Mouse (Mus musculus): ENCODE measurements around the gene Ecm1. TPM values are rescaled to one million over a fixed set of nuclear protein-coding genes. Genes with fewer than 3 reads are reported as not detected.
A peak's percentile ranks its signal among the peaks of the same experiment; 100 is the strongest.

Gene Ecm1
- polyA plus RNA-seq, 1 experiment from 2014 or later = 16.8 TPM

DNA sequence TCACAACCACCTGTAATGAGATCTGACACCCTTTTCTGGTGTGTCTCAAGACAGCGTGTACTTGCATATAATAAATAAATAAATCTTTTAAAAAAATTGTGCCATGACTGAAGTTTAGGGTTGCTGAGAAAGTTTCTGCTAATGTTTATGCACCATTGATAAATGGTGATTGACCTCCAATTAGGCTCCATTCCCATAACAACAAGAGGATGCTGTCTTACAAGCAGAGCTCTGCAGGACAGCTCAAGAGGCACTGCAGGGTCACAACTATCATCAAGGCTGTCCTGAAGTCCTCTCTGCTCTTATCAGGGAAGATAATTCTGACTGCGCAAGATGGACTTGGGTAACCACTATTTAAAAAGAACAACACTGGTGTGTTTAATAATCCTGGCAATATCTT lies 21.2 kb downstream of the Ecm1 start:
- no peaks in the 10 kb centered on the region for H3K4me1 ChIP-seq (ENCODE audit: control insufficient read depth, insufficient read depth, low read length)
- 88% methylated on average over 2 of the region's 2 CpGs for WGBS
- H3K27ac ChIP-seq (replicated peaks; ENCODE audit: low read depth, low read length) = no peak overlapping the region
- no peaks in the 10 kb centered on the region for H3K27me3 ChIP-seq (replicated peaks; ENCODE audit: control insufficient read depth, insufficient read depth, low read length)
- no peaks in the 10 kb centered on the region for H3K9me3 ChIP-seq (ENCODE audit: control insufficient read depth, low read length)
- no peak overlapping the region for H3K9ac ChIP-seq (ENCODE audit: low read depth, low read length)
- H3K4me3 ChIP-seq (ENCODE audit: low read depth, low read length) = no peak overlapping the region
- no peaks in the 10 kb centered on the region for H3K36me3 ChIP-seq (ENCODE audit: control insufficient read depth, insufficient read depth, low read length)
- DNase-seq (ENCODE audit: low spot score) (no peak), ATAC-seq (ENCODE audit: low read depth) (no peak)
- H3K4me2 ChIP-seq (ENCODE audit: low read depth, low read length) = no peak overlapping the region

DNA sequence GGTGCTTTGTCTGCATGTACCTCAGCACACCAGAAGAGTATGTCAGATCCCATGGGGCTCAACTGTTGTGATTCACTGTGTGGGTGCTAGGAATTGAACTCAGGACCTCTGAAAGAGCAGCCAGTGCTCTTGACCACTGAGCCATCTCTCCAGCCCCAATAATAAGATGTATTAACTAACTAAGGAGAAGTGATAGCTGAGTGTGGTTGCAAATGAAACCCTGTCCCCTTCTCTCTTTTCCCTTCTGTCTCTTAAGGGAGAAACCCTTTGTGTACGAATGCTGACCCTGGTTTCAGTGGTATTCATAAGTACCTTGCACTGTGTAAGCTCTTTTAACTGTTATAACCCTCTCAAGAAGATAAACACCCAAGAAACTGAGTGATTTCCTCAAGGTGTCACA lies 23.3 kb downstream of the Ecm1 start:
- WGBS = 90% methylated on average over 1 of the region's 1 CpGs

GRCm38 (mm10) chr3:95709967-95710366 lies 29.4 kb downstream of the Ecm1 start:
- Histone ChIP-seq H3K36me3 (ENCODE audit: control insufficient read depth, insufficient read depth, low read length) (no peaks in the 10 kb centered on the region), H3K27ac (replicated peaks; ENCODE audit: low read depth, low read length) (no peak overlapping the region), H3K4me2 (ENCODE audit: low read depth, low read length) (no peak overlapping the region), H3K27me3 (replicated peaks; ENCODE audit: control insufficient read depth, insufficient read depth, low read length) (no peaks in the 10 kb centered on the region), H3K4me3 (ENCODE audit: low read depth, low read length) (no peak overlapping the region), H3K4me1 (ENCODE audit: control insufficient read depth, insufficient read depth, low read length) (no peaks in the 10 kb centered on the region), H3K9me3 (ENCODE audit: control insufficient read depth, low read length) (no peaks in the 10 kb centered on the region), H3K9ac (ENCODE audit: low read depth, low read length) (no peak overlapping the region)
- DNase-seq (ENCODE audit: low spot score) (no peak), ATAC-seq (ENCODE audit: low read depth) (no peak)

More for the DNA sequence above, 23.3 kb downstream of the Ecm1 start:
- no peaks in the 10 kb centered on the region for H3K4me1 ChIP-seq (ENCODE audit: control insufficient read depth, insufficient read depth, low read length)
- H3K4me3 ChIP-seq (ENCODE audit: low read depth, low read length) = no peak overlapping the region
- H3K36me3 ChIP-seq (ENCODE audit: control insufficient read depth, insufficient read depth, low read length) = no peaks in the 10 kb centered on the region
- no peak overlapping the region for H3K27ac ChIP-seq (replicated peaks; ENCODE audit: low read depth, low read length)
- H3K27me3 ChIP-seq (replicated peaks; ENCODE audit: control insufficient read depth, insufficient read depth, low read length) = no peaks in the 10 kb centered on the region
- ATAC-seq (ENCODE audit: low read depth) (no peak), DNase-seq (ENCODE audit: low spot score) (no peak)
- no peaks in the 10 kb centered on the region for H3K9me3 ChIP-seq (ENCODE audit: control insufficient read depth, low read length)
- no peak overlapping the region for H3K4me2 ChIP-seq (ENCODE audit: low read depth, low read length)
- no peak overlapping the region for H3K9ac ChIP-seq (ENCODE audit: low read depth, low read length)

GRCm38 (mm10) chr3:95709044-95709443 lies 30.3 kb downstream of the Ecm1 start:
- 91% methylated on average over 4 of the region's 4 CpGs for WGBS
- H3K27me3 ChIP-seq (replicated peaks; ENCODE audit: control insufficient read depth, insufficient read depth, low read length) = no peaks in the 10 kb centered on the region
- no peak overlapping the region for H3K4me3 ChIP-seq (ENCODE audit: low read depth, low read length)
- H3K4me2 ChIP-seq (ENCODE audit: low read depth, low read length) = no peak overlapping the region
- no peaks in the 10 kb centered on the region for H3K9me3 ChIP-seq (ENCODE audit: control insufficient read depth, low read length)
- DNase-seq (ENCODE audit: low spot score) (no peak), ATAC-seq (ENCODE audit: low read depth) (no peak)
- H3K27ac ChIP-seq (replicated peaks; ENCODE audit: low read depth, low read length) = no peak overlapping the region
- H3K36me3 ChIP-seq (ENCODE audit: control insufficient read depth, insufficient read depth, low read length) = no peaks in the 10 kb centered on the region
- H3K9ac ChIP-seq (ENCODE audit: low read depth, low read length) = no peak overlapping the region
- H3K4me1 ChIP-seq (ENCODE audit: control insufficient read depth, insufficient read depth, low read length) = no peaks in the 10 kb centered on the region

DNA sequence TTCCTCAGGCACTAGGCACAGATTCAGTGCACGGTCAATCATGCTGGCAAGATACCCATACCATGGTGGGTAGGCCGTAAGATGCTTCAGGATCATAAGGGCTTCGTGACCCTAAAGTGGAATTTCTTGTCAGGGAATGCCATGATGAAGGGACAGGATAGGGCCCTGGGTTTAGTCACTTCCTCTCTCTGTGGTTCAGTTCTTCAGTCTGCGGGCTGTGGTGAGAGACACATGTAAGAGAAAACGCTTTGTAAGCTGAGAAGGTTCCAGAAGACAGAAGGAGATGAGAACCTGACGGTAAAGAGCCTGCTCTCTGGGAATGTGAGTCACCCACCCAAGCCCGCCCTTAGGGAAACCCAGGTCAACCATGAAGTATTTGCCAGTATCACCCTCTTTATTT lies 31.9 kb downstream of the Ecm1 start:
- Histone ChIP-seq H3K9ac (ENCODE audit: low read depth, low read length) (no peak overlapping the region), H3K9me3 (ENCODE audit: control insufficient read depth, low read length) (no peaks in the 10 kb centered on the region), H3K27me3 (replicated peaks; ENCODE audit: control insufficient read depth, insufficient read depth, low read length) (no peaks in the 10 kb centered on the region), H3K27ac (replicated peaks; ENCODE audit: low read depth, low read length) (no peak overlapping the region; the same call in 1 of the 2 replicates), H3K4me1 (ENCODE audit: control insufficient read depth, insufficient read depth, low read length) (no peaks in the 10 kb centered on the region), H3K36me3 (ENCODE audit: control insufficient read depth, insufficient read depth, low read length) (no peaks in the 10 kb centered on the region), H3K4me2 (ENCODE audit: low read depth, low read length) (no peak overlapping the region), H3K4me3 (ENCODE audit: low read depth, low read length) (no peak overlapping the region)
- no peak for DNase-seq (ENCODE audit: low spot score)
- no peak for ATAC-seq (ENCODE audit: low read depth)
- 64% methylated on average over 7 of the region's 7 CpGs for WGBS

DNA sequence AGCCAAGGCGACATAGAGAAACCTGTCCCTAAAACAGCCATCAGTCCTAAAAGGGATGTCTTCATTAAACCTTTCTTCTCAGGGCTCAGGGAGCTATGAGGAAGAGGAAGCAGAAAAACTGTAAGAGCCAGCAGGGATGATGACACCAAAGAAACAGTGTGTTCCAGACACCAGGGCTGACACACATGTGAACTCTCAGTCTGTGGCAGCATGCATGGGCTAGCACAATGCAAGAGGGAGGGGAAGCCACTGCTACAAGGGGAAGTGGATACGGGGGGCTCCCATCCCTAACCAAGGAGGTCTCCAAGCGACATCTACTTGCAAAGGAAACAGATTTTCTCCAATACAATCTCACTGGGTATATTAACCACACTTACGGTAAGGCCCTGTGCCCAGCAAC lies 33.1 kb downstream of the Ecm1 start:
- H3K36me3 ChIP-seq (ENCODE audit: control insufficient read depth, insufficient read depth, low read length) = no peaks in the 10 kb centered on the region
- no peak for ATAC-seq (ENCODE audit: low read depth)
- no peak overlapping the region for H3K27ac ChIP-seq (replicated peaks; ENCODE audit: low read depth, low read length)
- H3K27me3 ChIP-seq (replicated peaks; ENCODE audit: control insufficient read depth, insufficient read depth, low read length) = no peaks in the 10 kb centered on the region
- 84% methylated on average over 4 of the region's 4 CpGs for WGBS
- H3K4me1 ChIP-seq (ENCODE audit: control insufficient read depth, insufficient read depth, low read length) = peaks cover 5% of the 10 kb centered on the region; the same call in 1 of the 2 replicates
- H3K4me3 ChIP-seq (ENCODE audit: low read depth, low read length) = no peak overlapping the region
- DNase-seq (ENCODE audit: low spot score) = no peak
- no peak overlapping the region for H3K9ac ChIP-seq (ENCODE audit: low read depth, low read length)
- H3K9me3 ChIP-seq (ENCODE audit: control insufficient read depth, low read length) = no peaks in the 10 kb centered on the region
- H3K4me2 ChIP-seq (ENCODE audit: low read depth, low read length) = no peak overlapping the region

- DNase-seq (ENCODE audit: low spot score) (no peak), ATAC-seq (ENCODE audit: low read depth) (no peak)
- Histone ChIP-seq H3K9me3 (ENCODE audit: control insufficient read depth, low read length) (no peaks in the 10 kb centered on the region), H3K27me3 (replicated peaks; ENCODE audit: control insufficient read depth, insufficient read depth, low read length) (no peaks in the 10 kb centered on the region), H3K4me1 (ENCODE audit: control insufficient read depth, insufficient read depth, low read length) (peaks cover 8% of the 10 kb centered on the region; the same call in 1 of the 2 replicates), H3K27ac (replicated peaks; ENCODE audit: low read depth, low read length) (no peak overlapping the region), H3K36me3 (ENCODE audit: control insufficient read depth, insufficient read depth, low read length) (no peaks in the 10 kb centered on the region), H3K4me2 (ENCODE audit: low read depth, low read length) (no peak overlapping the region), H3K9ac (ENCODE audit: low read depth, low read length) (no peak overlapping the region), H3K4me3 (ENCODE audit: low read depth, low read length) (no peak overlapping the region)
- WGBS = 89% methylated on average over 4 of the region's 4 CpGs
Measured at GRCm38 (mm10) chr3:95704612-95705011, 34.8 kb downstream of the Ecm1 start.

DNA sequence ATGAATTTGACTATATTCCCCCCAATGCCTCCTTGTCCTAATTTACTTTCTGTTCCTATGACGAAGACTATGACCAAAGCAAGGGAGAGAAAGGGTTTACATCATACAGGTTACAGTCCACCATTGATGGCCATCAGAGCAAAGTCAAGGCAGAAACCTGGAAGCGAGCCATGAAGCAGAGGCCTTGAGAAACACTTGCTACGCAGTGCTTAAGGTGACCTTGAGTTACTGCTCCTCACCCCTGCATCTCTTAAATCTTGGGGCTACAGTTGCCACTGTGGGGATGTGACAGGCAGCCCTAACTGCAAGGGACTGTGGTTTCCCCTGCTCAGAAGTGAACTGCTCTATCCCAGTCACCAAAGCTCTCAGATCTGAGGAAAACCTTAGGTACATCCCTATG lies 36.1 kb downstream of the Ecm1 start:
- ATAC-seq (ENCODE audit: low read depth) = no peak
- no peaks in the 10 kb centered on the region for H3K27me3 ChIP-seq (replicated peaks; ENCODE audit: control insufficient read depth, insufficient read depth, low read length)
- WGBS = 91% methylated on average over 3 of the region's 3 CpGs

DNA sequence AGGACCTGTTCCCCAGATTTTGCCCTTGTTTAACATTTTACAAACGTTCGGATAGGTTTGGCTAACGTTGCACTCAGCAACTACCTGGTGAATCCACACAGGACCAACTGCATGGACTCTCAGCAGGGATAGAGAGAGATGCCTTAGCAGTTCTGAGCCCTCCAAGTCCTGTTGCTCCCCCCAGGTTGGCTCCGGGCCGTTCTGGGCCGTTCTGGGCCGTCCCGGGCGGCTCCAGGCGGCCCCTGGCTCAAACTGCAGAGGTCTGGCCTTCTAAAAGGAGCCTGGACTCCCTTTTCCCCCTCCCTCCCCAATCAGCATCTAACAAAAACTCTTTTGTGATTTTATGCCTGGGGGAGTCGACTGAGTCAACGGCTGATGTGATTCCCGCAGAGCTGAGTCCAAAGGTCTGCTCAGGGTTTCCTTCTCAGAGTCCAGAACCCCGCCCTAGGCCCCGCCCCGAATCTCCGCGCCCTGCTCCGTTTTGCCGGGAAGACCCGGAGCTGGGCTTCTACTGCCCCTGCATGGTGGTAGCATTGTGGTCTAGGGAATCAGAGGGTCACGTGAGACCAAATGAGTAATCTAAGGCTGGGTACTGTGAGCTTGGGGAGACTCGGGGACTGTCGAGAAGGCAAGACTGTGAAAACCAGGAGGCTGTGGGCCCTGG lies 37.4 kb downstream of the Ecm1 start:
- Histone ChIP-seq H3K4me2 (ENCODE audit: low read depth, low read length) (peak overlapping the region; percentile 58), H3K4me1 (ENCODE audit: control insufficient read depth, insufficient read depth, low read length) (peaks cover 8% of the 10 kb centered on the region; the same call in 1 of the 2 replicates), H3K27me3 (replicated peaks; ENCODE audit: control insufficient read depth, insufficient read depth, low read length) (no peaks in the 10 kb centered on the region), H3K9me3 (ENCODE audit: control insufficient read depth, low read length) (no peaks in the 10 kb centered on the region), H3K36me3 (ENCODE audit: control insufficient read depth, insufficient read depth, low read length) (no peaks in the 10 kb centered on the region), H3K27ac (replicated peaks; ENCODE audit: low read depth, low read length) (peak overlapping the region; percentile 66), H3K4me3 (ENCODE audit: low read depth, low read length) (peak overlapping the region; percentile 28), H3K9ac (ENCODE audit: low read depth, low read length) (peak overlapping the region; percentile 62)
- peak; percentile 88 for DNase-seq (ENCODE audit: low spot score)
- WGBS = 3% methylated on average over 24 of the region's 24 CpGs
- peak; percentile 93 for ATAC-seq (ENCODE audit: low read depth)

More for the DNA sequence above, 36.1 kb downstream of the Ecm1 start:
- DNase-seq (ENCODE audit: low spot score) = no peak
- no peaks in the 10 kb centered on the region for H3K9me3 ChIP-seq (ENCODE audit: control insufficient read depth, low read length)
- peaks cover 8% of the 10 kb centered on the region; the same call in 1 of the 2 replicates for H3K4me1 ChIP-seq (ENCODE audit: control insufficient read depth, insufficient read depth, low read length)
- H3K4me3 ChIP-seq (ENCODE audit: low read depth, low read length) = no peak overlapping the region
- no peak overlapping the region for H3K9ac ChIP-seq (ENCODE audit: low read depth, low read length)
- H3K27ac ChIP-seq (replicated peaks; ENCODE audit: low read depth, low read length) = no peak overlapping the region
- no peak overlapping the region for H3K4me2 ChIP-seq (ENCODE audit: low read depth, low read length)
- H3K36me3 ChIP-seq (ENCODE audit: control insufficient read depth, insufficient read depth, low read length) = no peaks in the 10 kb centered on the region
